Mouse (Mus musculus): ENCODE results near the gene Scn11a. TPM values are rescaled to one million over a fixed set of nuclear protein-coding genes. Genes with fewer than 3 reads are reported as not detected.
A peak's percentile ranks its signal among the peaks of the same experiment; 100 is the strongest.

Scn11a gene
- polyA plus RNA-seq, 2 experiments from 2014 or later = 0.83 to 1.1 TPM

- ATAC-seq = no peak
These were observed 29.9 kb downstream of the Scn11a start for GRCm38 (mm10) chr9:119795254-119795912.

GRCm38 (mm10) chr9:119794470-119794869, 30.8 kb downstream of the Scn11a start:
- no peak for ATAC-seq

GRCm38 (mm10) chr9:119792505-119792904, 32.8 kb downstream of the Scn11a start:
- no peak for ATAC-seq

- no peak for ATAC-seq
These were observed 44.4 kb downstream of the Scn11a start for GRCm38 (mm10) chr9:119780901-119781300.

GRCm38 (mm10) chr9:119776661-119777060, 48.6 kb downstream of the Scn11a start:
- no peak for ATAC-seq

- peak; percentile 57 for ATAC-seq
These were observed 56.7 kb downstream of the Scn11a start for GRCm38 (mm10) chr9:119768585-119768984.

GRCm38 (mm10) chr9:119760226-119760625, 65.0 kb downstream of the Scn11a start:
- ATAC-seq = no peak

GRCm38 (mm10) chr9:119759457-119759856, 65.8 kb downstream of the Scn11a start:
- ATAC-seq = no peak

- peak; percentile 81 for ATAC-seq
These were observed 73.7 kb downstream of the Scn11a start for GRCm38 (mm10) chr9:119751507-119751906.

- no peak for ATAC-seq
These were observed 76.1 kb downstream of the Scn11a start for GRCm38 (mm10) chr9:119749112-119749511.

GRCm38 (mm10) chr9:119743900-119744299, 81.4 kb downstream of the Scn11a start:
- peak; percentile 96 for ATAC-seq

- ATAC-seq = no peak
These were observed 81.9 kb downstream of the Scn11a start for GRCm38 (mm10) chr9:119743312-119743711.

- no peak for ATAC-seq
These were observed 84.0 kb downstream of the Scn11a start for GRCm38 (mm10) chr9:119741101-119741786.

- ATAC-seq = no peak
These were observed 96.7 kb downstream of the Scn11a start for GRCm38 (mm10) chr9:119728412-119729097.

- ATAC-seq = no peak
These were observed 98.3 kb downstream of the Scn11a start for GRCm38 (mm10) chr9:119726990-119727389.

GRCm38 (mm10) chr9:119725293-119725862, 99.9 kb downstream of the Scn11a start:
- no peak for ATAC-seq

GRCm38 (mm10) chr9:119719222-119719621, 106.0 kb downstream of the Scn11a start, which contains the start of gene Scn10a:
Gene Scn10a, minus strand, starts transcription at chr9:119719322.
- ATAC-seq = no peak

- ATAC-seq = no peak
These were observed 118.6 kb downstream of the Scn11a start for GRCm38 (mm10) chr9:119706700-119707099.

Other genes with a start within 250 kb of the Scn11a start
- not detected for gene Scn5a, start 246.4 kb downstream of the Scn11a start, polyA plus RNA-seq (2017; shearing (Covaris generic))
- gene Scn10a, start 106.1 kb downstream of the Scn11a start, polyA plus RNA-seq (2017; shearing (Covaris generic)) = not detected
- gene Wdr48, start 69.4 kb upstream of the Scn11a start, polyA plus RNA-seq (2017; shearing (Covaris generic)) = 10 to 100 TPM; 38.6 to 46.9 TPM
- 1 to 10 TPM; 3.6 to 7.5 TPM for gene Gorasp1, start 112.1 kb upstream of the Scn11a start, polyA plus RNA-seq (2017; shearing (Covaris generic))
- gene Ttc21a, start 112.2 kb upstream of the Scn11a start, polyA plus RNA-seq (2017; shearing (Covaris generic)) = under 1 TPM in 1 of 2 experiments, not detected in 1; 0.15 TPM
- gene Csrnp1, start 159.2 kb upstream of the Scn11a start, polyA plus RNA-seq (2017; shearing (Covaris generic)) = 10 to 100 TPM; 22.7 to 89.4 TPM
- not detected for gene Xirp1, start 198.1 kb upstream of the Scn11a start, polyA plus RNA-seq (2017; shearing (Covaris generic))
- gene Cx3cr1, start 244.4 kb upstream of the Scn11a start, polyA plus RNA-seq (2017; shearing (Covaris generic)) = under 1 TPM in 1 of 2 experiments, not detected in 1; 0.15 TPM